ENCODE assay signal across 11 mouse cellular contexts in genomic region chr13:100988671-100989531, GRCm38 (mm10).
DNase-seq lines count a peak whose midpoint lies in the region; ATAC-seq and TF ChIP-seq lines count a peak whose summit lies in the region.
"Had no signal": no experiment of that assay in that cellular context is flagged by ENCODE, and none has a peak within 500 bp of the region (broad histone marks: within the 10 kb centered on the region; RNA-seq: fewer than 3 reads in every experiment).

No protein-coding gene starts in this region.

- TF ChIP-seq EP300 in CH12.LX (IDR thresholded peaks at IDR 0.05; ENCODE audit: low read length) = no peak

- TF ChIP-seq POLR2A in CH12.LX (IDR thresholded peaks at IDR 0.05; ENCODE audit: low read depth, low read length) = no peak
- TF ChIP-seq POLR2A in thymus, adult 2 months (IDR thresholded peaks at IDR 0.05; ENCODE audit: control insufficient read depth, extremely low read depth, insufficient read depth, low read length, poor library complexity) = no peak

- WGBS in heart, embryonic 12.5 days = 66% methylated on average over 13 of the region's 13 CpGs
- WGBS in embryonic facial prominence, embryonic 12.5 days = 43% methylated on average over 13 of the region's 13 CpGs
- 34% methylated on average over 13 of the region's 13 CpGs for WGBS in limb, embryonic 15.5 days
- 88% methylated on average over 13 of the region's 13 CpGs for WGBS in thymus, adult 2 months

- H3K27me3 ChIP-seq in heart, embryonic 12.5 days (replicated peaks) = no peaks in the 10 kb centered on the region
- no peaks in the 10 kb centered on the region for H3K27me3 ChIP-seq in CH12.LX (replicated peaks)
- no peaks in the 10 kb centered on the region for H3K27me3 ChIP-seq in embryonic facial prominence, embryonic 12.5 days
- no peaks in the 10 kb centered on the region for H3K27me3 ChIP-seq in limb, embryonic 15.5 days
- H3K27me3 ChIP-seq in thymus, adult 2 months (ENCODE audit: control insufficient read depth, insufficient read depth, low read length) = no peaks in the 10 kb centered on the region
- H3K27me3 ChIP-seq: stomach, embryonic 15.5 days had no signal

- no peaks in the 10 kb centered on the region for H3K79me2 ChIP-seq in CH12.LX (replicated peaks; ENCODE audit: control insufficient read depth, extremely low read depth, insufficient read depth, poor library complexity, severe bottlenecking)

- dilution Hi-C loops in CH12.LX (cut with MboI; ENCODE audit: extremely low pct_ligation_motif_present, extremely low pct_unique_long_range_greater_than_20kb, low sequenced_read_pairs) = no loop called here

- H3K9me3 ChIP-seq in heart, embryonic 12.5 days (replicated peaks) = no peaks in the 10 kb centered on the region
- peaks cover 2% of the 10 kb centered on the region for H3K9me3 ChIP-seq in CH12.LX (replicated peaks; ENCODE audit: low read length)
- no peaks in the 10 kb centered on the region for H3K9me3 ChIP-seq in embryonic facial prominence, embryonic 12.5 days
- H3K9me3 ChIP-seq in limb, embryonic 15.5 days = no peaks in the 10 kb centered on the region
- H3K9me3 ChIP-seq: stomach, embryonic 15.5 days had no signal

- TF ChIP-seq CTCF in CH12.LX (conservative IDR thresholded peaks at IDR 0.05 in 1 of 2, IDR thresholded peaks at IDR 0.05 in 1 of 2; ENCODE audit: low read depth in 2 of 2, low read length in 2 of 2) = no peak
- TF ChIP-seq CTCF in thymus, adult 2 months (IDR thresholded peaks at IDR 0.05; ENCODE audit: borderline replicate concordance, control insufficient read depth, extremely low read depth, insufficient read depth, low read length, poor library complexity) = no peak

- in situ Hi-C loops in CH12.LX (cut with MboI; ENCODE audit: low pct_ligation_motif_present, low pct_unique_long_range_greater_than_20kb, low sequenced_read_pairs) = no loop called here

- peak; percentile 5 to 32 for DNase-seq in heart, adult 9 months (ENCODE audit: low spot score in 2 of 2)
- DNase-seq in CH12.LX (ENCODE audit: extremely low read depth) = no peak
- DNase-seq in gastrocnemius, adult 8-10 months (ENCODE audit: low spot score in 2 of 2) = no peak
- no peak for DNase-seq in thymus, adult 2 months
- DNase-seq: gastrocnemius, postnatal 36 days had no signal

- no peak overlapping the region for H3K4me3 ChIP-seq in heart, embryonic 12.5 days
- H3K4me3 ChIP-seq in CH12.LX (replicated peaks in 1 of 3; ENCODE audit: low read depth in 2 of 3, low read length in 2 of 3, poor library complexity in 1 of 3) = no peak overlapping the region
- no peak overlapping the region for H3K4me3 ChIP-seq in embryonic facial prominence, embryonic 12.5 days
- H3K4me3 ChIP-seq in limb, embryonic 15.5 days = no peak overlapping the region
- no peak overlapping the region for H3K4me3 ChIP-seq in thymus, adult 2 months (ENCODE audit: control insufficient read depth, insufficient read depth, low read length)
- H3K4me3 ChIP-seq: stomach, embryonic 15.5 days had no signal

- no peaks in the 10 kb centered on the region for H3K36me3 ChIP-seq in heart, embryonic 12.5 days
- no peaks in the 10 kb centered on the region for H3K36me3 ChIP-seq in CH12.LX (replicated peaks in 1 of 2; ENCODE audit: control insufficient read depth in 1 of 2, insufficient read depth in 1 of 2, low read length in 1 of 2)
- H3K36me3 ChIP-seq in embryonic facial prominence, embryonic 12.5 days = no peaks in the 10 kb centered on the region
- no peaks in the 10 kb centered on the region for H3K36me3 ChIP-seq in limb, embryonic 15.5 days
- H3K36me3 ChIP-seq in thymus, adult 2 months (ENCODE audit: control insufficient read depth, insufficient read depth, low read length) = no peaks in the 10 kb centered on the region
- H3K36me3 ChIP-seq: stomach, embryonic 15.5 days had no signal

- no peak for ATAC-seq in heart, embryonic 12.5 days (ENCODE audit: insufficient number of reproducible peaks, low FRiP score)
- ATAC-seq in embryonic facial prominence, embryonic 12.5 days (ENCODE audit: insufficient number of reproducible peaks, insufficient read depth, low FRiP score, low TSS enrichment) = no peak
- peak; percentile 65; the same call in 1 of the 2 replicates for ATAC-seq in limb, embryonic 15.5 days (ENCODE audit: insufficient number of reproducible peaks, low FRiP score, low TSS enrichment, low read depth)
- no peak for ATAC-seq in frontal cortex, adult (ENCODE audit: low TSS enrichment)

- no peaks in the 10 kb centered on the region for H3K4me1 ChIP-seq in heart, embryonic 12.5 days (replicated peaks)
- H3K4me1 ChIP-seq in CH12.LX (ENCODE audit: control insufficient read depth in 1 of 2, insufficient read depth in 2 of 2) = peaks cover 0 to 8% of the 10 kb centered on the region in 2 experiments; a peak in 1 of 4 replicates
- no peaks in the 10 kb centered on the region for H3K4me1 ChIP-seq in embryonic facial prominence, embryonic 12.5 days
- H3K4me1 ChIP-seq in limb, embryonic 15.5 days = peaks cover 8% of the 10 kb centered on the region; the same call in 1 of the 2 replicates
- no peaks in the 10 kb centered on the region for H3K4me1 ChIP-seq in thymus, adult 2 months (replicated peaks; ENCODE audit: control insufficient read depth, insufficient read depth, low read length)
- H3K4me1 ChIP-seq: stomach, embryonic 15.5 days had no signal

- TF ChIP-seq RAD21 in CH12.LX (IDR thresholded peaks at IDR 0.05; ENCODE audit: low read depth, low read length) = no peak; the same call in 1 of the 2 replicates

- H3K27ac ChIP-seq in heart, embryonic 12.5 days (ENCODE audit: poor library complexity, severe bottlenecking) = no peak overlapping the region
- no peak overlapping the region for H3K27ac ChIP-seq in CH12.LX (ENCODE audit: insufficient read depth, low read depth)
- 0 out of 2 replicates have a peak overlapping the region, but pooled peaks have one; percentile 52 for H3K27ac ChIP-seq in embryonic facial prominence, embryonic 12.5 days
- 0 out of 2 replicates have a peak overlapping the region, but pooled peaks have one; percentile 7 for H3K27ac ChIP-seq in limb, embryonic 15.5 days
- H3K27ac ChIP-seq in thymus, adult 2 months (ENCODE audit: control insufficient read depth, insufficient read depth, low read length) = no peak overlapping the region
- H3K27ac ChIP-seq: liver, embryonic 14.5 days; stomach, embryonic 15.5 days had no signal

- H3K4me2 ChIP-seq in heart, embryonic 12.5 days = no peak overlapping the region
- no peak overlapping the region for H3K4me2 ChIP-seq in CH12.LX (ENCODE audit: insufficient read depth, low read depth, poor library complexity, severe bottlenecking)
- H3K4me2 ChIP-seq in embryonic facial prominence, embryonic 12.5 days (replicated peaks) = no peak overlapping the region
- no peak overlapping the region for H3K4me2 ChIP-seq in limb, embryonic 15.5 days
- H3K4me2 ChIP-seq: stomach, embryonic 15.5 days had no signal

- H3K9ac ChIP-seq in heart, embryonic 12.5 days = no peak overlapping the region
- H3K9ac ChIP-seq in CH12.LX (ENCODE audit: insufficient read depth, low read depth) = no peak overlapping the region
- no peak overlapping the region for H3K9ac ChIP-seq in embryonic facial prominence, embryonic 12.5 days
- H3K9ac ChIP-seq in limb, embryonic 15.5 days = no peak overlapping the region
- H3K9ac ChIP-seq: liver, embryonic 14.5 days; stomach, embryonic 15.5 days had no signal

TF ChIP-seq in CH12.LX, 34 proteins besides CTCF, POLR2A, EP300 and RAD21:
- TF ChIP-seq CHD1 (IDR thresholded peaks at IDR 0.05; ENCODE audit: low read depth, low read length) = no peak
- TF ChIP-seq MAFK (IDR thresholded peaks at IDR 0.05; ENCODE audit: insufficient replicate concordance, low read length) = 0 out of 2 replicates have a peak, but pooled peaks have one; percentile 31
- no peak for TF ChIP-seq ELF1 (IDR thresholded peaks at IDR 0.05; ENCODE audit: low read depth, low read length)

Comparison
In these comparisons a context has a peak if more than half of its experiments do, and no peak if none do; other contexts are left out.
1. DNase-seq: peak in heart, adult 9 months (2 of 2); none in CH12.LX (single experiment), gastrocnemius, adult 8-10 months (0 of 2) and thymus, adult 2 months (single experiment).
2. H3K27ac ChIP-seq: peak in embryonic facial prominence, embryonic 12.5 days (single experiment) and limb, embryonic 15.5 days (single experiment); none in heart, embryonic 12.5 days (single experiment), CH12.LX (single experiment) and thymus, adult 2 months (single experiment).